Mouse (Mus musculus): Measurements from ENCODE around the gene Chd6. TPM values are rescaled to one million over a fixed set of nuclear protein-coding genes. Genes with fewer than 3 reads are reported as not detected.

Gene Chd6
- polyA plus RNA-seq, 1 experiment from 2014 or later: 16.7 TPM

DNA sequence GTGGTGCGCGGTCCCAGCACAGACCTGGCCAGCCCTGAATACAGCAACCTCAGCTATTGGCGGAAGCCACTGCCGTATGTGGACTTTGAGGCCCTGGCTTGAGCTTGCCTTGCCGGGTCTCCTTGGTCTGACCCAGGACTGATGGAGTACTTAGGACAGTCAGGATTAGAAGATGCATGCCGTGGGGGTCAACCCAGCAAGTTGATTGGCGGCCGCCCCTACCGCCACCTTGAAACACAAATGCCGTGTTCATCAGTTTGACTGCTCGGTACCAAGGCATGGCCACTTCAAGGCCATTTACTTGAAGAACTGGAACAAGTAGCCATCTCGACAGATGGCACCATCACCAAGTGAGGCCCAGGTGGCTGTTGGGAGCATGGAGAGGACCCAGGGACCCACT lies 203.6 kb downstream of the Chd6 start:
- no peak for ATAC-seq (ENCODE audit: extremely low read depth, insufficient number of reproducible peaks, low FRiP score, low TSS enrichment)
- H3K27me3 ChIP-seq (replicated peaks): peaks cover 39% of the 10 kb centered on the region
- H3K4me2 ChIP-seq: no peak overlapping the region
- no peaks in the 10 kb centered on the region for H3K36me3 ChIP-seq
- no peak overlapping the region for H3K4me3 ChIP-seq
- WGBS: 92% methylated on average over 12 of the region's 12 CpGs
- no peak overlapping the region for H3K9ac ChIP-seq
- H3K4me1 ChIP-seq: peaks cover 14% of the 10 kb centered on the region
- no peak overlapping the region for H3K27ac ChIP-seq (replicated peaks)
- no peaks in the 10 kb centered on the region for H3K9me3 ChIP-seq

DNA sequence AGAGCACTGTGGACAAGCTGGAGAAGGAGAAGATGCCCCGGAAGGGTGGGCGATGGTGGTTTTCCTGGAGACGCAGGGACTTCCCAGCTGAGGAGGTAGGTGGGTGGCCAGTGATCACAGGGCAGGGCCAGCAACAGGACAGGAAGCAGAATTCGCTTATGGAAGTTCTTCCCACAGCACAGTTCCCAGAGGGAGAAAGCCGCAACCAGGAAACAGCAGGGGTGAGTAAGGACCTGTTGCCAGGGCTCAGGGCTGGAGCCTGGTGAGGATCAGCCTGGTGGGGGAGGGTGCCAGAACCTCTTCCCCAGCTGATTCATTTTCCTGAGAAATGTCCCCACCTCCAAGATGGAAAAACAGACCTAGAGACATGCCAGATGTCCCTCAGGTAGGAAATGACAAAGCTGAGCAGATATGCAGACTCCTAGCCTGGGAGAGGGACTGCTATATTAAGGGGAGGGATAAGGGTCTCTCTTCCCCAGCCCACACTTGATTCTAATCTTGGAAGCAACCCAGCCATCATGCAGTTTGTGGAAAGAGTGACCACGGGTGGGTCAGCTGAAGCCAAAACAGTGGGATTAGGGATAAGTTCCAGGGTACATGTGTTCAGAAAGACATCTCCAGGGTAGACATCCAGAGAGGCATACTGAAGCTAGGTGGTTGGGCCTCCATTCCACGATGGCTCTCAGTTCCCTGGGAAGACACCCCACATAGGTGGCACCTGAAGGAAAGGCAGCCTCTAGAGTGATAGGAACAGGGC lies 207.0 kb downstream of the Chd6 start:
- no peak for ATAC-seq (ENCODE audit: extremely low read depth, insufficient number of reproducible peaks, low FRiP score, low TSS enrichment)
- Histone ChIP-seq H3K4me1 (peaks cover 9% of the 10 kb centered on the region), H3K4me2 (no peak overlapping the region), H3K27ac (replicated peaks) (no peak overlapping the region), H3K9me3 (no peaks in the 10 kb centered on the region), H3K27me3 (replicated peaks) (0 out of 2 replicates have a peak, but pooled peaks cover 5% of the 10 kb centered on the region), H3K9ac (no peak overlapping the region), H3K4me3 (no peak overlapping the region), H3K36me3 (no peaks in the 10 kb centered on the region)
- 62% methylated on average over 7 of the region's 7 CpGs for WGBS

Other genes with a start within 250 kb of the Chd6 start
- gene Zhx3, start 236.1 kb downstream of the Chd6 start, polyA plus RNA-seq (2015; fragmentation: Nextera tagmentation; extraction: Ambion mirVana): 6.8 TPM in 2 replicates
- gene Lpin3, start 228.4 kb downstream of the Chd6 start, polyA plus RNA-seq (2015; fragmentation: Nextera tagmentation; extraction: Ambion mirVana): 1.4 and 1.6 TPM in 2 replicates
- gene Emilin3, start 196.7 kb downstream of the Chd6 start, polyA plus RNA-seq (2015; fragmentation: Nextera tagmentation; extraction: Ambion mirVana): 3.8 and 3.9 TPM in 2 replicates

All from heart, embryonic 13.5 days (tissue).